In genomic region chr9:111117794-111118251, GRCm38 (mm10) we compare ENCODE assay signal across 8 mouse cellular contexts. TPM values are rescaled to one million over a fixed set of nuclear protein-coding genes. Genes with fewer than 3 reads are reported as not detected.
A peak's percentile ranks its signal among the peaks of the same experiment; 100 is the strongest.
DNase-seq lines count a peak whose midpoint lies in the region; ATAC-seq lines count a peak whose summit lies in the region.

No protein-coding gene starts in this region.

- H3K9me3 ChIP-seq in hindbrain, embryonic 11.5 days (ENCODE audit: control insufficient read depth, low read length) = no peaks in the 10 kb centered on the region

- H3K4me1 ChIP-seq in hindbrain, embryonic 11.5 days (replicated peaks; ENCODE audit: control insufficient read depth, insufficient read depth, low read length) = no peaks in the 10 kb centered on the region; the same call in 1 of the 2 replicates

- peak overlapping the region; percentile 98 for H3K4me3 ChIP-seq in hindbrain, embryonic 11.5 days (ENCODE audit: low read depth, low read length)

- H3K27me3 ChIP-seq in hindbrain, embryonic 11.5 days (ENCODE audit: control insufficient read depth, insufficient read depth, low read length) = no peaks in the 10 kb centered on the region

- H3K27ac ChIP-seq in hindbrain, embryonic 11.5 days (ENCODE audit: low read depth, low read length) = peak overlapping the region; percentile 80

- H3K36me3 ChIP-seq in hindbrain, embryonic 11.5 days (ENCODE audit: control insufficient read depth, insufficient read depth, low read length) = 0 out of 2 replicates have a peak, but pooled peaks cover 2% of the 10 kb centered on the region

- peak overlapping the region; percentile 89 for H3K9ac ChIP-seq in hindbrain, embryonic 11.5 days (ENCODE audit: low read depth, low read length)

- DNase-seq in NIH3T3 (ENCODE audit: low read depth) = peak; percentile 81
- DNase-seq in cerebellum, adult 9-10 months = peak; percentile 83
- peak; percentile 50 to 79 for DNase-seq in frontal cortex, adult 2 months (ENCODE audit: extremely low spot score in 1 of 2, low spot score in 1 of 2)
- DNase-seq in hindbrain, embryonic 11.5 days (ENCODE audit: low spot score) = peak; percentile 88
- DNase-seq in layer of hippocampus, postnatal 36 days = peak; percentile 73 to 80
- DNase-seq in lung, postnatal 36 days = peak; percentile 87
- peak; percentile 70 for DNase-seq in retina, postnatal 7 days (ENCODE audit: low read depth, low spot score)
- DNase-seq in urinary bladder, adult 2 months (ENCODE audit: low spot score) = peak; percentile 93

- WGBS in hindbrain, embryonic 11.5 days = under 1% methylated on average over 55 of the region's 56 CpGs

- H3K4me2 ChIP-seq in hindbrain, embryonic 11.5 days (replicated peaks; ENCODE audit: low read depth, low read length) = peak overlapping the region; percentile 83

- peak; percentile 97 for ATAC-seq in hindbrain, embryonic 11.5 days (ENCODE audit: low FRiP score)

RNA-seq across cellular contexts. Expression of gene Lrrfip2, which starts 0.4 kb away (rescaled TPM):
- 45.6 and 52.0 TPM in 2 replicates for polyA plus RNA-seq in frontal cortex, adult 2 months (2012; rRNA removed)
- polyA plus RNA-seq in hindbrain, embryonic 11.5 days (2014; fragmentation: Nextera tagmentation; extraction: Ambion mirVana) = 52.2 and 57.4 TPM in 2 replicates
- 10 to 100 TPM; 35.0 to 39.0 TPM for total RNA-seq in layer of hippocampus, postnatal 36 days (2021)
- polyA plus RNA-seq in urinary bladder, adult 2 months (2012; rRNA removed) = 53.4 and 53.9 TPM in 2 replicates

Comparison
In these comparisons a context has a peak if more than half of its experiments do, and no peak if none do; other contexts are left out.
1. Peak in every context shown above with its lines: DNase-seq, ATAC-seq, H3K4me3 ChIP-seq and H3K27ac ChIP-seq.